Mouse (Mus musculus): ENCODE data around the gene Paxx.

The Paxx gene

GRCm38 (mm10) chr2:25480541-25480940 is 19.6 kb upstream of the Paxx start:
- DNase-seq = no peak

GRCm38 (mm10) chr2:25479551-25480311 is 18.8 kb upstream of the Paxx start:
- DNase-seq = no peak

- no peak for DNase-seq
Observed at GRCm38 (mm10) chr2:25477967-25478675, 17.2 kb upstream of the Paxx start.

GRCm38 (mm10) chr2:25477541-25477940 is 16.6 kb upstream of the Paxx start:
- no peak for DNase-seq

- no peak for DNase-seq
Observed at GRCm38 (mm10) chr2:25472550-25472949, 11.7 kb upstream of the Paxx start.

- no peak for DNase-seq
Observed at GRCm38 (mm10) chr2:25469969-25470368, 9.1 kb upstream of the Paxx start, which contains the start of gene Ptgds. Gene Ptgds, minus strand, starts transcription at chr2:25470046.

- DNase-seq = no peak
Observed at GRCm38 (mm10) chr2:25468962-25469915, 8.3 kb upstream of the Paxx start.

- DNase-seq = no peak
Observed at GRCm38 (mm10) chr2:25467606-25468303, 6.9 kb upstream of the Paxx start.

GRCm38 (mm10) chr2:25465816-25466635 is 5.1 kb upstream of the Paxx start:
- DNase-seq = peak; percentile 35

GRCm38 (mm10) chr2:25465256-25465655 is 4.4 kb upstream of the Paxx start:
- no peak for DNase-seq

- DNase-seq = no peak
Observed at GRCm38 (mm10) chr2:25463630-25464029, 2.7 kb upstream of the Paxx start.

- no peak for DNase-seq
Observed at GRCm38 (mm10) chr2:25461407-25461806, 513 bp upstream of the Paxx start.

GRCm38 (mm10) chr2:25460135-25460534 is 759 bp downstream of the Paxx start:
- DNase-seq = no peak

GRCm38 (mm10) chr2:25458911-25459310 is 2.0 kb downstream of the Paxx start:
- DNase-seq = peak; percentile 81

- DNase-seq = peak; percentile 86
Observed at GRCm38 (mm10) chr2:25457022-25457896, 3.6 kb downstream of the Paxx start.

GRCm38 (mm10) chr2:25456205-25456953 is 4.5 kb downstream of the Paxx start, which contains the start of gene Clic3:
Gene Clic3, plus strand, starts transcription at chr2:25456838.
- DNase-seq = peak; percentile 89

GRCm38 (mm10) chr2:25452951-25453350 is 7.9 kb downstream of the Paxx start:
- DNase-seq = no peak

- peak; percentile 46 for DNase-seq
Observed at GRCm38 (mm10) chr2:25450853-25451647, 9.8 kb downstream of the Paxx start.

- DNase-seq = no peak
Observed at GRCm38 (mm10) chr2:25442682-25443081, 18.2 kb downstream of the Paxx start.
